Mouse (Mus musculus) liver, adult 2 months (tissue): ENCODE measurements at regions not wholly inside any gene's neighbourhood (a gene's known extent, or its start where the extent isn't known, plus 50 kb on each side); places are given as distances from the start of the nearest gene placed in this dataset.

Experiments
- DNase-seq: peaks from one replicate; pipeline ENCODE4 v3.0.0-alpha.2; 2011; ENCODE audit warnings: low read depth, low spot score; ENCODE audit errors: extremely low read depth
- H3K27ac ChIP-seq: fragments of 200-500 bp; replicated peaks from 2 replicates; pipeline ENCODE4 v1.5.1; 2012; ENCODE audit warnings: low read depth, mild to moderate bottlenecking, control low read depth, inconsistent platforms, low read length; ENCODE audit not compliant: insufficient read depth
- H3K27me3 ChIP-seq: fragments of 200-500 bp; 2 replicates; pipeline ENCODE4 v1.6.1; 2012; ENCODE audit warnings: mild to moderate bottlenecking, moderate library complexity, low read length, inconsistent platforms; ENCODE audit not compliant: control insufficient read depth, insufficient read depth
- H3K36me3 ChIP-seq: fragments of 200-500 bp; 2 replicates; pipeline ENCODE4 v1.6.1; 2012; ENCODE audit warnings: low read length, inconsistent platforms; ENCODE audit not compliant: control insufficient read depth, insufficient read depth
- H3K4me1 ChIP-seq: fragments of 200-500 bp; 2 replicates; pipeline ENCODE4 v1.6.1; 2011; ENCODE audit warnings: low read length; ENCODE audit not compliant: control insufficient read depth, insufficient read depth
- H3K4me3 ChIP-seq: fragments of 200-500 bp; 2 replicates; pipeline ENCODE4 v1.5.1; 2011; ENCODE audit warnings: low read depth, mild to moderate bottlenecking, control low read depth, low read length, moderate library complexity; ENCODE audit not compliant: insufficient read depth
- H3K79me2 ChIP-seq: fragments of 200-500 bp; 2 replicates; pipeline ENCODE4 v1.6.1; 2012; ENCODE audit warnings: inconsistent platforms, mild to moderate bottlenecking, low read length, moderate library complexity; ENCODE audit not compliant: control insufficient read depth, insufficient read depth
- H3K9ac ChIP-seq: fragments of 200-500 bp; 2 replicates; pipeline ENCODE4 v1.6.1; 2012; ENCODE audit warnings: low read depth, mild to moderate bottlenecking, control low read depth, inconsistent platforms, low read length
- CTCF ChIP-seq: fragments of 200-500 bp; IDR thresholded peaks from 2 replicates; pipeline ENCODE4 v1.5.1; 2011; ENCODE audit warnings: low read depth, low read length, control low read depth
- POLR2A ChIP-seq: fragments of 200-500 bp; IDR thresholded peaks from 2 replicates; pipeline ENCODE4 v1.6.1; 2011; ENCODE audit warnings: low read length, control low read depth; ENCODE audit not compliant: insufficient read depth; ENCODE audit errors: extremely low read depth
- WGBS: fragments of 180-500 bp; shearing (Covaris S2); methylation state at CpG from one replicate; pipeline ENCODE4 v1.1.7; 2018; 5-methylcytosine and 5-hydroxymethylcytosine counted together

DNA sequence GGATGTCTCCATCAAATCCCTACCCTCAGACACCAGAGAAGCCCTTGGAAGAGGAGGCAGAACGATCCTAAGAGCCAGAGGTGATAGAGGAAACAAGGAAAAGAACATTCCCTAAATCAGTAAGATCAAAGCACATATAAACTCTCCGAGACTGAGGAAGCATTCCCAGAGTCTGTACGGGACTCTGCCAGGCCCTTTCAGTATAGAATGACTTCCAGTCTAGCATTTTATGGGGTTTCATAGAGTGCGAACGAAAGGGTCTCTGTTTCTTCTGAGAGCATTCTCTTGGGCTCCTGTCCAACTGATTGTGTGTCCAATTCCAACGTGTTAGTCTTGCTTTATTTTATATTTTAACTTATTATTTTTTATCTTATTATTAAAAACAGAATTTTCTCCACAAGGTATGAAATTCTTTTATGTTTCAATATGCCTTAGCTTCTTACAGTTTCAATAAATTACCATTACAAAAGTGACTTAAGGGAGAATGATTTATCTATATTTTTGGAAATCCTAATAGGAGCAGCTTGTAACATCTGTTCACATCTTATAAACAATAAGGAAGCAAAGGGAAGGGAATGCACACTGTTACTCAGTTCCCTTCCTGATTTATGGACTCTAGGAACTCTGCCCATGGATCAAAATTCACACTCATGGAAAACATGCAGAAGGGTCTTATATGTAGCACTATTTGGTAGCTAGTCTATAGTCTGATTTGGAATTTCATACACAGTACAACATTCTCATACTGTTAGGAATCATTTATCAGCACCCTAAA is 628.8 kb downstream of the Slitrk6 start:
- WGBS, result 70% methylated on average over 6 of the region's 6 CpGs
- DNase-seq, result no peak
- H3K9ac ChIP-seq, result no peak overlapping the region
- no peaks in the 10 kb centered on the region for H3K27me3 ChIP-seq
- no peak overlapping the region for H3K27ac ChIP-seq
- no peaks in the 10 kb centered on the region for H3K36me3 ChIP-seq
- no peaks in the 10 kb centered on the region for H3K4me1 ChIP-seq
- TF ChIP-seq CTCF (no peak), POLR2A (no peak)
- H3K4me3 ChIP-seq, result no peak overlapping the region
- H3K79me2 ChIP-seq, result no peaks in the 10 kb centered on the region

DNA sequence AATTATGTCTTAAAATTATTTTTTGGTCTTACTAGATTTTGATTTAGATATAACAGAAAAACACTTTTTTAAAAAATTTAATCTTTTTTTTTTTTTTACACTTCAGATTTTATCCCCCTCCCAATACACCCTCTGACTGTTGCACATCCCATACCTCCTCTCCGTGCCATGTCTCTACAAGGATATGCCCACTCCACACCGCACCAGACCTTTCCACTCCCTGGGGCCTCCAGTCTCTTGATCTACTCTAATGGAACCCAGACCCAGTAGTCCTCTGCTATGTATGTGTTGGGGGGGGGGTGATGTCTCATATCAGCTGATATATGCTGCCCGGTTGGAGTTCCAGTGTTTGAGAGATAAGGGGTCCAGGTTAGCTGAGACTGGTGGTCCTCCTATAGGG is 632.2 kb downstream of the Slitrk6 start:
- H3K4me1 ChIP-seq, result no peaks in the 10 kb centered on the region
- TF ChIP-seq CTCF (no peak), POLR2A (no peak)
- H3K79me2 ChIP-seq, result no peaks in the 10 kb centered on the region
- H3K27me3 ChIP-seq, result no peaks in the 10 kb centered on the region
- 87% methylated on average over 3 of the region's 3 CpGs for WGBS
- no peak overlapping the region for H3K4me3 ChIP-seq
- no peak for DNase-seq
- no peaks in the 10 kb centered on the region for H3K36me3 ChIP-seq
- H3K9ac ChIP-seq, result no peak overlapping the region
- H3K27ac ChIP-seq, result no peak overlapping the region

DNA sequence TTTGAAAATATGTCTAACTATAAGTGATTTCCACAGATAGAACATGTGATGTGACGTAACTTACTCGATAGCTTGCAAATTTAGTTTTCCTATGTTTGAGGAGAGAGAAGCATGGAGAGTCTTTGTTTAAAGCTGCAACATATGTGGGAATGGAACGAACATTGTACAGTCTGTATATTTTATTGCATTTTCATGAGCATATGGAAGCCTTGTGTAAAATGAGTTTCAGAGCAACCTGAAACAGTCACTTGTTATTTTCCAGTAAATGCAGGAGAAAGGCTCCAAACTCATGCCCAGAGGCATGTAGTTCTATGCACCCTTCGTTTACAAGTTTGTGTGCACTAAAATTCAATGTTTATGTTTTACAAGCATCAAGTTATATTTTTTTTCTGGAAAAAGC is 639.4 kb downstream of the Slitrk6 start:
- no peak for TF ChIP-seq POLR2A
- no peak for TF ChIP-seq CTCF
- H3K36me3 ChIP-seq, result no peaks in the 10 kb centered on the region
- H3K4me3 ChIP-seq, result no peak overlapping the region
- no peaks in the 10 kb centered on the region for H3K4me1 ChIP-seq
- no peaks in the 10 kb centered on the region for H3K79me2 ChIP-seq
- WGBS, result 66% methylated on average over 4 of the region's 4 CpGs
- H3K9ac ChIP-seq, result no peak overlapping the region
- H3K27me3 ChIP-seq, result no peaks in the 10 kb centered on the region
- DNase-seq, result no peak
- no peak overlapping the region for H3K27ac ChIP-seq

DNA sequence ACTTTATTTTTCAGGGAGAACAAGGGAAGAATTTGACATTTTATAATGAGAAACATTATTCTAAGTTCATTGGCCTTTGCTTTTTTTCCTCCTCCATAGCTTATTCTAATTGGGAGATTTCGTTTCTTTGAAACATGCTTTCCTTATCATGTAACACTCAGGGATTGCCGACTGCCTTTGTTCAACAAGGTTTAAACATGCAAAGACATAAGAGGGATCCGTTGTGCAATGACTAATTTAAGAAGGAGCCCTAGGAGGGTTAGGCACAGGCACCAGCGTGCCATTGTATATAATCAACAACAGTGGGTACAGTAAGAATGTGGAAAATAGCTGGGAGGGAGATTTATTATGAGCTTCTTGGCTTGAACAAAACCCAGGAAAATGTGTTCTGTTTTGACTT is 654.1 kb downstream of the Slitrk6 start:
- no peak overlapping the region for H3K27ac ChIP-seq
- no peaks in the 10 kb centered on the region for H3K27me3 ChIP-seq
- no peaks in the 10 kb centered on the region for H3K79me2 ChIP-seq
- H3K9ac ChIP-seq, result no peak overlapping the region
- 59% methylated on average over 4 of the region's 4 CpGs for WGBS
- no peaks in the 10 kb centered on the region for H3K4me1 ChIP-seq
- no peaks in the 10 kb centered on the region for H3K36me3 ChIP-seq
- TF ChIP-seq CTCF (no peak), POLR2A (no peak)
- H3K4me3 ChIP-seq, result no peak overlapping the region
- DNase-seq, result no peak

DNA sequence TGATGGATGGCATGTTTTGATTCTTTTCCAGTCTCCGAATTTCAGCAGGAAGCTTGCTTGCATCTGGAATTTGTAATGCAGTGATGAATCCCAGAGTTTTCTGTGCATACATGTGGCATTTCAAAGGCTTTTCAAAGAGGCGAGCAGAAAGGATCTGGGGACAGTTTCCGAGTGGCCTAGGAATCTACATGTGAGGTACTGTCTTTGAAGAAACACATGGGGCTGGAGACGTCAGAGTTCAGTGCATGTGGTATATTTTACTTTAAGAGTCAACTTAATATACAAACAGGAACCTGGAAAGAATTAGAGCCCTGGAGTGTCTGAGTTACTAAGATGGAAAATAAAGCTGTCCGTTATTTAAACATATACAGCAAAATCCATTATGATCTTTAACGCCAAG is 676.6 kb downstream of the Slitrk6 start:
- H3K79me2 ChIP-seq, result no peaks in the 10 kb centered on the region
- no peak overlapping the region for H3K4me3 ChIP-seq
- no peak overlapping the region for H3K9ac ChIP-seq
- no peak for TF ChIP-seq POLR2A
- no peak for TF ChIP-seq CTCF
- H3K27ac ChIP-seq, result no peak overlapping the region
- no peaks in the 10 kb centered on the region for H3K4me1 ChIP-seq
- no peaks in the 10 kb centered on the region for H3K36me3 ChIP-seq
- H3K27me3 ChIP-seq, result no peaks in the 10 kb centered on the region
- WGBS, result 75% methylated on average over 6 of the region's 6 CpGs
- DNase-seq, result no peak

DNA sequence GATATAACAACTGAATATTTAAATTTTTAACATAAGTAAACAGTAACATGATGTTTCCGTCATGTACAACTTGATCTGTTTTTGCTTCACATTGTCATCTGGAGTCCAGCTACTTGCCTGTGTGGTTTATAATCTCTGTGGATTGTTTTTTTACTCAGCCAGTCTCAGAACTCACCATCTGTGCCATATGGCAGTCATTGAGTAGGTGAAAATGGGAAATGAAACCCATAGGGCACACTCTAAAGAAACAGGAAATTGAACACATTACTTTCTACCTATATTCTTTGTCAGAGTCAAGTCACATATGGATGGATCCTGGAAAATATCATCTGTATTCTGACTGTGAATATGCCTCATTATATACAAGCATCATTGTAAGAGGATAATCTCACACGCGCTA is 707.2 kb downstream of the Slitrk6 start:
- no peaks in the 10 kb centered on the region for H3K79me2 ChIP-seq
- no peak overlapping the region for H3K9ac ChIP-seq
- no peak overlapping the region for H3K27ac ChIP-seq
- WGBS, result 98% methylated on average over 3 of the region's 3 CpGs
- no peaks in the 10 kb centered on the region for H3K36me3 ChIP-seq
- no peak for TF ChIP-seq POLR2A
- no peak for TF ChIP-seq CTCF
- no peak for DNase-seq
- H3K4me1 ChIP-seq, result no peaks in the 10 kb centered on the region
- H3K4me3 ChIP-seq, result no peak overlapping the region
- no peaks in the 10 kb centered on the region for H3K27me3 ChIP-seq
